Mouse (Mus musculus) urinary bladder, adult 18-20 months (tissue): ENCODE measurements around the gene Slc13a4.

Source experiments
- DNase-seq, 2 experiments: peaks; one replicate each; pipeline ENCODE4 v3.0.0; 2022; ENCODE audit warnings: low spot score in 2 of 2, mixed read lengths in 2 of 2

Slc13a4 gene

DNA sequence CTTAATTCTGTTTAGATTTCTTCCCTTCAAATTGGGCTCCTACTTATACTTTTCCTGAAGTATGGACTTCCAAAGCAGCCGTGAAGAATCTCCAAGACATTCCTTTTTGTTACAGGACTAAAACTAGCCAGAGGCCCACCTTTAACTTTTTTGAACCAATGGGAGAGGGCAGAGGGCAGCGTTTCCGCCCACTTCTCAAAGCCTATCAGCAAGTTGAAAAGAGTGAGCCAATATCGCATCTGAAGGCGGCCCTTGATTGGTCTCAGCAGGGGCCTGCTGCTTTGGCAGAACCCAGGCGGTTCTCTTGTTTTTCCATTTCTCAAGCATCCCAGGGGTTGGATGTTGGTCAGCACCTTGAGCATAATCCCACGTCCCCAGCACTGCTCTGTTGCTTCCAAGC lies at the start of gene Slc13a4:
TSS of gene Slc13a4 (minus strand) at position 95 of the 400 bp plus-strand sequence.
- DNase-seq: no peak

DNA sequence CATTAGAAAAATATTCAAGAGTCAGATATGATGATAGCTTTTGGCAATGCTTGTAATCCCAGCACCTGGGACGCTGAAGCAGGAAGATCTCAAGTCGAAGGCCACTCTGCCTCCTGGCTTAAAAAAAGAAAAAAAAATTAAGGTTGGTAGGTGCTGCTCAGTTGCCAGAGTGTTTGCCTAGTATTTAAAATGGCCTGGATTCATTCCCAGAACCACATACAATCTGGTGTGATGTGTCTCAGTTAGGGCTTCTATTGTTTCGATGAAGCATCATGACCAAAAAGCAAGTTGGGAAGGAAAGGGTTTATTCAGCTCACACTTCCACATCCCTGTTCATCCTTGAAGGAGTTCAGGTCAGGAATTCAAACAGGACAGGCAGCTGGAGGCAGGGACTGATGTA lies 47.4 kb upstream of the Slc13a4 start:
- no peak for DNase-seq

DNA sequence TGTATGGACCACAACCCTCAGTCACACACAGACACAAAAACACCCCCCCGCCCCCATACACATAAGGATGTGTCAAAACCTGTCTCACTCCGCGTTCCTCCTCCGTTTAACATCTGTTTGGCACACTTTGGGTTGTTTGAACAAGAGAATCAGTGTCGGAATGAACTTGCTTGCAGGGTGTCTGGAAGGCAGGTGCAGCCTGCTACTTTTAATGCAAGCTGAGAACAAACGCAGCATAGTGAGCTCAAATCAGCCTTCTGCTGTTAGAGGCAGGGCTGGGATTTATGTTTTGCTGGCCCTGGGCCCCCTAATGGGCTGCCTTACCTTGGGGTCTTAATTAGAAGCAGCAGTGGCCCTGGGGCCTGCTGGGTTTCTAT lies 46.7 kb upstream of the Slc13a4 start:
- no peak for DNase-seq

DNA sequence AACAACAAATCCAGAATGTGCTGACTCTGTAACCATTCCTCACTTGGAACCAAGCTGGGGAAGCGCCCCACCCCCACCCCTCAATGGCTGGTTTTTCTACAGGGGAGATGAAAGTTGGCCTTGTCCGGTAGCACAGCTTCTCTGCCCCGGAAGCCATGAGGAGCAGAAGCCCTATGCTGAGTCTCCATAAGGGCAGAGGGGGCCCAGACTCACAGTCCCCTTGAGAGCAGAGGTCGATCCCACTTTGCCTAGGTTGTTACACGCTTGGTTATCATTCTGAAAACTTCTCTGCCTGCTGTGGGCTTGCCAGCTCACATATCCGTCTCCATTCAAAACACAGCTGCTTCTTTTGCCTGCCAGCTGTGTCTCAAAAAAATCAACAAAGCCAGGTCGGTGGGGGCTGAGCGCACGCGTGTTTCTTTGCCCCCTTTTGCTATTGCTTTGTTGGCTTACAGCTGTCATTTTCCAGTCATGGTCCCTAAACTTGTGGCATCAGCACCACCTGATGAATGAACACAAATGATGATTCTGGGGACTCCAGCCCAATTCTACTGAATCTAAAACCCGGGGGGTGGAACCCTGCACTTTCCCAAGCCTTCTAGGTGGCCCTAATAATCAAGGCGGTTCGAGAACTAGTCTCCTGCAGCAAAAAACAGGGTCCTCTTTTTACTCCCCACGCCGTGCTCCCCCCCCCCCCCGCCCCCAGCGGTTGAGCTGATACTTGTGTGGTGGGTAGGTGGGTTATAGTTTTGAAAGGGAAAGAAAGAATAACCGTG lies 46.1 kb upstream of the Slc13a4 start:
- DNase-seq: no peak

DNA sequence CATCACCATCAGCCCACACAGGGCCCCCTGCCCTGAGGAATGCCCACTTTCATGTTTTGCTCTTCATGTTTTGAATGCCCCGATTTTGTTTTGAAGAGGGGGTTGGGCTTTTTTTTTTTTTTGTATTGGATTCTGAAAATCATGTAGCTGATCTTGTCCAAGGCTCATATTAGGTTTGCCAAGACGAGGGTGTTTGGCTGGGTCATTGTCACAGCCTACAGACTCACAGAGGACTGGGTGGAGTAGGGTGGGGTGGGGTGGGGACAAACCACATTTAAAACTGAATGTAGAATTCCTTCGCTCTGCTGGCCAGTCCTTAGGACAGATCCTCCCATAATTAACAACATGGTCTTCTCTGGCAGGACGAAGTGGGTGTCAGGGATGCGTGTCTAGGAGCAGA lies 45.5 kb upstream of the Slc13a4 start:
- DNase-seq: no peak

DNA sequence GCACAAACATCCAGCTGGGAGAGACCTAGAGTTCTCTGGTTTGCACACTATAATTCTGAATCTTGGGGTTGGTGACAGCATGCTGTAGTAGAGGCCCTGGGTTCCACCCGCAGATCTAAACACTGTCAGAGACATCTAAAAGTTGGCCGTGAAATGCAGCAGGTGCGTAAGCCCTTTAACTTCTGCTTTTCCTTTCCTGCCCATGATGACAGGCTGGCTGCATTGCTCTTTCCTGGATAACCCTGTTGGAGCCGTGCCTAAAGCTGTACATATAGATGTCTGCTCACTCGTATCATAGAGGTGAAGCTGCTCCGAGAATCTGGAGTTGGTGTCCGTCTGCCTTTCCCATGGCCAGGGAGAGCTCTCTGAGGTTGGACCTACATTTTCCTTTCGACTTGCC lies 44.9 kb upstream of the Slc13a4 start:
- DNase-seq: no peak

DNA sequence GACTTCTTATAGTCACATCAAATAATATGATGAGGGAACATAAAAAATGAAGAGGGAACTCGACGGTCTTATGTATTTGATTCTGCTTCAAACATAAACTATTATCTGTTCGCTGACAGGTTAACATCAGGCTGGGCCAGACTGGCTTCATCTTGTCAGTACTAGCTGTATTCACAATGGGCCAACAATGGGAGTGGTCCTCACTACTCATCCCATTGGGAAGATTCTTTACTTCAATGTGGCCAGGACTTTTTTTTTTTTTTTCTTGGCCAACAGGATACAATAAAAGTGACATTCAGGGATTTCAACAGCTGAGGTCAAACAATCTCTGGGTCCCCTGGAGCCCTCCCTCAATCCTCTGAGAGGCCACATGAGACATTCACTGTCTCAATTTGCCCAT lies 43.9 kb upstream of the Slc13a4 start:
- no peak for DNase-seq

DNA sequence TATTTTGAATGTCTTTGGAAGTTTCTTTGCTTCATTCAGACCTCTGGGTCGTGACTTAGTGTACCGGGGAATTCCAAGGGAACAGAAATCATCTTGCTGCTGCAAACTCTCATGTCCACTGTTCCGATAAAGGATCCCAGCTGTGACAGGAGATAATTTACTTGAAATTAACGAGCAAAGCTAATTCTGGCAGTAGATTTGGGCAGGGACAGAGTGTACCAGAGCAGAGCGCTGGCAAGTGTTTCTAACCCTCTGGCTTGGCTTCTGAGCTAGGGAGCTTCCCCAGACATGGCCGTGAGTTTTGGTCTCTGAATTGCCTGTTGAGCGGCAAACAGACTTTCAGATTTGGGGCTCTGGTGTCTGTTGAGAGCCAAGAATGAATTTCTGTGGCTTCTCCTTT lies 41.9 kb upstream of the Slc13a4 start:
- peak in 1 of 2 experiments; percentile 52 for DNase-seq

DNA sequence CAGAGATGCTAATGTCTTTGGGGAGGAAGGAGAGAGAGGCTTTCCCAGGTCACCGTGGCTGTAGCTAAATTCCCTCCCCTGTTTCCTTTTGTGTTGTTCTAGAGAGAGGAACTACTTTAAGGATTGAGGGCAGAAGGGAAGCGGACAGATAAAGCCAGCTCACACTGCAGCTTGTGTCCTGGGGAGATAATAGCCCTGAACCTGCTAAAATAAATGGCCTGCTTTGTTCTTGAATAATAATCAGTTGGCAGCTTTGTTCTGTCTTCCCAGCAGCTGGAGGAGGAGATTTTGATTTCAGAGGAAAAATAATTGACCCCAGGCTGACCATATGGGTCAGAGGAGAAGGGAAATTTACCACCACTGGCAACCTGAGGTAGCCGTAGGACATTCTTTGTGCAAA lies 30.7 kb upstream of the Slc13a4 start:
- no peak for DNase-seq

DNA sequence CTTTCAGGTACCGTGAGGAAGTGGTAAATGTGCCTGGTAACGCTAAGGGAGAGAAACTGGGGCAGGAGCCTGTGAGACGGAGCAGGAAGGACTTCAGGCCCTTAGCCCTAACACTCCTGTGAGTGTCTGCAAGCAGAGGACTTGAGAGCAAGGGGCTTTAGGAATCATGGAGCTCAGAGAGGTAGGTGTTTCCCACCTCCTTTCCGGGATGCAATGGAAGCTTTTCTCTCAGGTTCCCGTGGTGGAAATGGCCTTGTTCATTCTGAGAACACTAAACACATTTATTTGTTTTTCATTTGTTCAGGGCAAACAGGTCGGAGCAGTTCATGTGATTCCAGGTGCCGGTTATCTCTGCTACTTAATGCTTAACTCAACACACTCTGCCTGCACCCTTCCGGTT lies 29.9 kb upstream of the Slc13a4 start:
- no peak for DNase-seq

DNA sequence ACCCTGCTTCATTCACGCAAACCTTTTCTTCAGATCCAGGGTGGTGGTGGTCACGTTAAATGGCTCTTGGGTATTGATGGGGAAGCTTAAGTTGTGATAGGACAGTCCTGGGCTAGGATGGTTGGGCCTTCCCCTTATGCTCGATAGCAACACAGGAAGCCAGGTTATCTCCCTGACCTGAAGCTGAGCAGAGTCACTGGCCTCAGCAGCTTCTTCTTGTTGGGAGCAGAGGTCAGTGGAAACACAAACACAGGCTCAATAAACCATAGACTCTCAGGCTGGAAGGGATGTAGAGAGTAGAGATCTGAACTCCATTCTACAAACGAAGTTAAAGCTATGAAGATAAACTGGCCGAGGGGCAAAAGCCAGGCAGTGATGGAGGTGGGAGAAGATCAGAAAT lies 27.5 kb upstream of the Slc13a4 start:
- no peak for DNase-seq

DNA sequence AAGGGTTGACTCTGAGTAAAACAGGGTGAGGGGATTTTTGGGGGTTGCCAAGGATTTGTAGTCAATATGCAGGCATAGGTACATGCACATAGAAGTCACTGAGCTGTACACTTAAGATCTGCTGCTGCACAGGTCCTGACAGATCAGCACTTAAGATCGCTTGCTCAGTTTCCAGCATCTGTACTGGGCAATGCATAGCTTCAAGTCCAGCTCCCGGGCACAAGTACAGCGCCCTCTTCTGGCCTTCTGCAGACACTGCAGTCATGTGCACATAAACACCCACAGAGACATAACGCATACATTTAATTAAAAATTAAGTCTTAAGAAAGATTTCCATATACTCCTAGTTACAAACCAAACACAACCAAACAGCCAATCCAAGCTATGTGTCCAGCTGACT lies 26.3 kb upstream of the Slc13a4 start:
- no peak for DNase-seq

DNA sequence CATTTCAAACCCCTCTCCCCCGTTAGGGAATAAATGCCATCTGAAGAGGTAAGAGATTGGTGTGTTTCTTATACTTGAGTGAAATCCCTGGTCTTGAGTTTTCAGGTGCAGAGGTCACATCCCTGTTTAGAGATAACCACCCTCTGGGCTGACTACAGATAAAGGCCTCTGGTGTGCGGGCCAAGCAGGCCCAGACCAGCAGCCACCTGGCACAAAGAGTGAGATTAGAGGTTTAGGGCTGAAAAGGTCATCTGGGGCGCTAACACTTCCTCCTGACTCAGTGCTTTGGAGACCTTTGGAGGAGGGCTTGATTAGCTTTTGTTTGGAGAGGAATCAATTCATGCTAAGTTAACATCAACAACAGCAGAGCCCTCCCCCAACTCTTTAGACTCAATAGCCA lies 25.7 kb upstream of the Slc13a4 start:
- DNase-seq: peak in 1 of 2 experiments; percentile 49

DNA sequence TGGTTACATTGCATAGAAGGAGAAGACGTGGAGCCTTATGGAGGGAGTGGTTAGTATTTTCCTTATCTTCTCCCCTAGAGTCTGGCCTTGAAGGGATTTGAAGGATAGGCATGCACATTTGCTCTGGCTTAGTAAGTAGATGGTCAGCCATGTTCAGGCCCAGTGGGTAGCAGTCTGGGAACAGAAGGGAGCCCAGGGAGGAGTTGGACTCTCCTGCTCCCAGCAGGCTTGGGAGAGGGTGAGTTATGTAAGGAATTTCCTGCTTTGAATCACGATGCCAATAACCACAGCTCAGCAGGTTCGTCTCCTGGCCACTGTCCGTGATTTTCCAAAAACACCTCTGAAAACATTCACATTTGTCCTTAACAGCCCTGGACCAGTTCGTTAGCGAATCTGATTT lies 22.9 kb upstream of the Slc13a4 start:
- no peak for DNase-seq

DNA sequence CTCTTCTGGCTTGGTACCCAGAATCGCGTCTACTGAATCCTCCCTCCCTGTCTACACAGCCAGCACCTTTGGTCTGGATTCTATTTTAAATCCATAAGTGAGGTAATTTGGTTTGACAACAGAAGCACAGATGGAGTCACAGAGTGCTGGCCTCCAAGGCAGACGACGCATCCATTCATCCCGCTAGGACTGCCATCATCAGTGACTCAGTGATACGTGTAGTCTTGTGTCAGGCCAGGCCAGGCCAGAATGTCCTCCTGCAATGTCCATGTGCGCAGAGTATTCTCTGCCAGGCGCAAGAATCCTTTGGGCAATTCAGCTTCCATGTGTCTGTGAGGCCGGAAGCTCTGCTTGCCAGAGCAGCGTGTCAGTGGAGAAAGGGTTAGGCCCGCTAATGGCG lies 22.0 kb upstream of the Slc13a4 start:
- no peak for DNase-seq

DNA sequence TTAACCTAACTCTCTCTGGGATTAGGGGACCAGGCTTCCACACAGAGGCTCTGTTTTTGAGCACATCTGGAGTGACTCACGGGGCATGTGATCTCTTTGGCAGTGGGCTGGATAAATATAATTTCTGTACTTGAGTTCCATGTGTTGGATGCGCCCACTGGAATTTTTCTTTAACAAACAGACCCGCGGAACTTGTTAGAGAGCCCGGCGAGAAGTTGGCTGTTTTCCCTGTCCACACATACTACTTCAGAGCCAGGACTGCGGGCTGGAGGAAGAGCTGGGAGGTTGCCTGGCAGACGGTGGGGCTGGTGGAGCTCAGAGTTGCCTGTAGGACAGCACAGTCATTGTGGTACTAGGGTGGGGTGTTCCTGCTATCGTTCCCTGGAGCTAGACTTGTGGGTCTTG lies 18.2 kb upstream of the Slc13a4 start, which contains the start of gene Fam180a:
TSS of gene Fam180a (minus strand) at position 31 of the 405 bp plus-strand sequence.
- peak in 1 of 2 experiments; percentile 55 for DNase-seq

DNA sequence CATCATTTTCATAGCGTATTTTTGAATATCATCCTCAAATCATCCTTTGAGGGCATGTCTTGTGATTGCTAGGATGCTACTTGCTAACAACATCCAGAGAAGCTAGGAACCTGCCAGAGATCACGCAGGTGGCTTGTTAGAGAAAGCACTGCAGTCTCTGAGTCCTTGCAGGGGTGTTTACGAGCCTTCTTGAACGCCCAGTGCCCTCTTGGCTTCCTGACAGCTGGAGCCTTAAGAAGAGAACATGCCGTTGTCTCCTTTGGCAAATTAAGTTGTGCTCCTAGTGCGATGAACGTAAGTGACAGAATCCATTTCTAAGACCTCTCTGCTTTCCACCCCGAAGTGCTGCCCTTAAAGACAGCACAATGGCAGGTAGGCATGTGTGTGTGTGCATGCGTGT lies 16.4 kb upstream of the Slc13a4 start:
- DNase-seq: no peak

DNA sequence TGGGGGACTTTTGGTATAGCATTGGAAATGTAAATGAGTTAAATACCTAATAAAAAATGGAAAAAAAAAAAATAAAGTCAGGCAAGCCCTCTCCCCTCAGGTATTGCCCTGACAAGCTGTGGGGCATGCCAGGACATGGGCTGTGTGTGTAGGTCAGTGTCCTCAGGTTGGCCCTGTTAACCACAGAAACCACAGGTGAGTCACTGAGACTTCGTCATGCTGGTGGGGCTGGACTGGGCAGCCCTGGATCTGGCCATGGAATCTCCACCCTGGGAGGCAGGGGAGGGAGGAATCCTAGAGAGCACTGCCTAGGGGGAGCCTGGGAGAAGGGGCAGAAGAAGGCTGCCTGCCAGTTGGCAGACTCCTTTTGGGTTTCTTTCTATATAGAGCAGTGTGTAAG lies 15.1 kb upstream of the Slc13a4 start:
- peak; percentile 70 to 85 for DNase-seq

DNA sequence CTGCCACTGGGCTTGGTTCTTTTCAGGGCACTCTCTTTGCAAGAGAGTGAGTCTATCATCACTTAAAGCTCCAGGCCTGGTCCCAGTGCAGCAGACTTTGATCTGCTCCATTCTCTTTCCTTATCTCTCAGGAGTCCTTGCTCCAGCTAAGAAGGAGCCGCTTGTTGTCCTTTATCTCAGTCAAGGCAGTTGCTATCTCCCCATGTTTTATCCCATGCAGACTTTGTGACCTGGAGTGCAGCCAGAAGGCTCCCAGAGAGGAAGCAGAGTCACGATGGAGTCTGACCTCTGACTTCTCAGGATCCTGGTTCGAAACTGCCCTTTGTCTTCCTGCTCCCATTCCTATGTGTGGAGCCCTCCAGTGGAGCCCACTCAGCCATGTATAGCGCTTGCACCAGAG lies 13.2 kb upstream of the Slc13a4 start:
- no peak for DNase-seq

DNA sequence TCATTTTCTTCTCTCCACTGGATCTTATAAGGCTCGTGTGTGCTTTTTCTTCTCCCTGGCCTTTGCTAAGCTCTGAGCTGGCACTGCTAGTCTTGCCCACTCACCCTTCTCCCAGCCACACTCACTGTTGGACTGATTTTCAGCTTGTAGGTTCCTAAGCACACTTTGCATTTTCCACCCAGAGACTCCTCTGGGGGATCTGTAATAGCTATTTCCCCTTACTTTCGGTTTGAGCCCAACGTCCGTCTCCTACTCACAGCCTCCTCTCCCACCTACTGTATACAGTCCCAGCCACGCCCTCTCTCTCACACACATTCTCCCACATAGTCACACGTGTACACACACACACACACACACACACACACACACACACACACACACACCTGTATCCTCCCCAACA lies 11.9 kb upstream of the Slc13a4 start:
- no peak for DNase-seq

DNA sequence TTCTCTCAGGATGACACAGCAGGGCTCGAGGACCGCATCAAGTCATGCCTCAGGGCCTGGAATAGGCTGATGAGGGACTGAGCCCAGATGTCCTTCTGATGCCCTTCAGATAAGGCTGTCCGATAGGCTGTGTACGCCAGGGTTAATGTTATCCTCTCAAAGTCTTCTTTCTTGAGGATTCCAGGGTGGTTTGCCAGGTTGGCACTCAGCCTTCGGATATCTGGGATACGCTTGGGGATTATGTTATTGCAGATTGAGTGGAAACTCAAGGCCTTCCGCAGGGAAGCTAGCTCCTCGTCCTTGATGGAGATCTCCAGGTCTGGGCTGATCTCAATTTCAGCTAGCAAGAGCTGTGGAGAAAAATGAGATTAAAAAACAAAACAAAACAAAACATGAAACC lies 5.6 kb upstream of the Slc13a4 start:
- no peak for DNase-seq

DNA sequence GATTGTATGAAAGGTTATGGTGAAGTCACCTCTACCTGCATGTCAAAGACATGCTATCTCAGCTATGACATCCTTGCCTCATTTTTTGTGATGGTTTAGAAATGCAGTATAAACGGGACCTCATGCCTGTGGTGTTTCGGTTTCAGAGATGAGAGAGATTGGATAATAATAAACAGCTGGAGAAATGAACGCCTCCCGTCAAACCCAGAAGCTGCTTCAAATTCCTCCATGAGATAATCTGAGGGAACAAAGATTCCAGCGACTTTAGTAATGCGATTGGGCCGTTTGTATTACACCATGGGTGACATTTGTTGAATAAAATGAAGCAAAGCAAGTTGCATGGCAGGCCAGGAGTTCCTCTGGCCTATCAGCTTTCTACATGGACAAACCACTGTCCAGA lies 1.5 kb upstream of the Slc13a4 start:
- no peak for DNase-seq

DNA sequence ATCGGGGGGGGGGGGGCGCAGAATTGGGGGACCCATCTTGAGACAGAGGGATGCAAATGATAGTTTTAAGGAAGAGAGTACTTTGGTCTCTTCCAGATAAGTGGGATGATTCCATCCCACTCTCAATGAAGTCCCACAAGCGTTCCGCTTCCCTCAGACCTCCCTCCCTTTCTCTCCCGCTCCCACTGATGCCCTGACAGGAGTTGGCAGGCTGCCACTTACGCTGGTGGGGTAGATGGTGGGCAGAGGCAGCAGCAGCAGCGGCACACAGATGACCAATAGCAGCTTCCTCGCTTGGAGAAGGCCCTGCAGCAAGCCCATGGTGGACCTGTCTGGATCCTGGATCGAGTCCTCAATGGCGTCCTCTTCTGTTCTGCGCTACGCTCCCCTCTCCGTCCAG lies 795 bp downstream of the Slc13a4 start:
- no peak for DNase-seq

DNA sequence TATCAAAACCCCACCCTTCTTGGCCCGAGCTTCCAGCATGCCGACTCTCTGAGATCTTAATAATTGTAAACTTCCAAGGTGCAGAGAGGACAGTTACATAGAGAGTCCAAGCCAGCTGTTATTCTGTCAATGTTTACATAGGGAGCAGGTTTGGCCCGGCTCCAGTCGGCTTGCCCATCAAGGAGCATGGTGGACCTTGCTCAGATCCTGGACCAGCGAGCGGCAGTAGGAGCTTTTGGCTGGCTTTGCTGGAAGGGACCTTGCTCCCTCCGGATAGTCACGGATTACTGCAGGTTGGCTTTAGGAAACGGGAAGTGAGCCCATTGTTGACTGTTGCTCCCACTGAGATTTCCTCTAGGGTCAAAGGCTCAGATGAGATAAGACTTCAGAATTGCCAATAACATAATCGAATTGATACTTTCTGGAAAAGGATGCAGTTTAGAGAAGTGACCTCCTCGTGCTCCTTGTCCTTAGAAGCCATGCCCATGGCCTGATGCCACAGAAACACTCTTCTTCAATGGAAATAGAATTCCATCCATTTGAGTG lies 4.5 kb downstream of the Slc13a4 start:
- no peak for DNase-seq
